ENCODE assay signal across 8 mouse cellular contexts in genomic region chr12:59219325-59220225, GRCm38 (mm10). TPM values are rescaled to one million over a fixed set of nuclear protein-coding genes. Genes with fewer than 3 reads are reported as not detected.
DNase-seq lines count a peak whose midpoint lies in the region; ATAC-seq and TF ChIP-seq lines count a peak whose summit lies in the region.

Gene Fbxo33 (minus strand): TSS chr12:59219725.

- H3K4me2 ChIP-seq in lung, postnatal 0 days (replicated peaks; ENCODE audit: low read depth, low read length), result peak within 1 kb of the TSS; percentile 76

- peaks cover 21% of the 10 kb centered on the region for H3K4me1 ChIP-seq in hindbrain, embryonic 10.5 days (replicated peaks)
- peaks cover 5% of the 10 kb centered on the region; the same call in 1 of the 2 replicates for H3K4me1 ChIP-seq in lung, postnatal 0 days (ENCODE audit: insufficient read depth, low read depth, low read length)

- no peaks in the 10 kb centered on the region for H3K36me3 ChIP-seq in hindbrain, embryonic 10.5 days
- H3K36me3 ChIP-seq in lung, postnatal 0 days (ENCODE audit: insufficient read depth, low read length), result no peaks in the 10 kb centered on the region

- peak; percentile 82 for TF ChIP-seq CTCF in lung, postnatal 0 days (IDR thresholded peaks at IDR 0.05)

- peak; percentile 91 for ATAC-seq in frontal cortex, adult (ENCODE audit: low TSS enrichment)
- peak; percentile 95 for ATAC-seq in lung, postnatal 0 days

- peak within 1 kb of the TSS; percentile 80 for H3K4me3 ChIP-seq in hindbrain, embryonic 10.5 days
- H3K4me3 ChIP-seq in lung, postnatal 0 days (ENCODE audit: low read depth, low read length), result peak within 1 kb of the TSS; percentile 98

- H3K9me3 ChIP-seq in hindbrain, embryonic 10.5 days, result no peaks in the 10 kb centered on the region
- H3K9me3 ChIP-seq in lung, postnatal 0 days (ENCODE audit: low read length), result no peaks in the 10 kb centered on the region

- under 1% methylated on average over 109 of the region's 109 CpGs for WGBS in hindbrain, embryonic 10.5 days
- under 1% methylated on average over 90 of the region's 109 CpGs for WGBS in lung, postnatal 0 days

- peak within 1 kb of the TSS; percentile 89 for H3K9ac ChIP-seq in lung, postnatal 0 days (replicated peaks; ENCODE audit: low read depth)

- no peak; the same call in 1 of the 2 replicates for TF ChIP-seq EP300 in lung, postnatal 0 days (IDR thresholded peaks at IDR 0.05)

- peak within 1 kb of the TSS; percentile 98 for H3K27ac ChIP-seq in hindbrain, embryonic 10.5 days
- peak within 1 kb of the TSS; percentile 97 for H3K27ac ChIP-seq in lung, postnatal 0 days (ENCODE audit: low read length)

- DNase-seq in MN1 (ENCODE audit: low spot score), result peak; percentile 98
- peak; percentile 97 for DNase-seq in cerebellum, adult 9-10 months
- DNase-seq in hindbrain, embryonic 10.5 days (ENCODE audit: low spot score), result peak; percentile 100
- peak; percentile 97 for DNase-seq in layer of hippocampus, adult 9-11 months
- DNase-seq in lung, postnatal 0 days (ENCODE audit: low spot score), result peak; percentile 97
- peak; percentile 96 for DNase-seq in ovary, postnatal 14 days (ENCODE audit: low spot score)
- DNase-seq in thymus, postnatal 14 days, result peak; percentile 98

- no peaks in the 10 kb centered on the region for H3K27me3 ChIP-seq in hindbrain, embryonic 10.5 days (ENCODE audit: insufficient read depth, poor library complexity, severe bottlenecking)
- H3K27me3 ChIP-seq in lung, postnatal 0 days (replicated peaks; ENCODE audit: insufficient read depth, low read length), result no peaks in the 10 kb centered on the region

RNA-seq across cellular contexts. Expression of gene Fbxo33, which starts in this region (rescaled TPM):
- 5.8 and 6.4 TPM in 2 replicates for polyA plus RNA-seq in hindbrain, embryonic 10.5 days (2016; fragmentation: Nextera tagmentation; extraction: Ambion mirVana)
- 10.3 and 11.7 TPM in 2 replicates for polyA plus RNA-seq in lung, postnatal 0 days (2015; fragmentation: Nextera tagmentation; extraction: Ambion mirVana)

Comparison
In these comparisons a context has a peak if more than half of its experiments do, and no peak if none do; other contexts are left out.
1. Peak in every context shown above with its lines: DNase-seq, ATAC-seq, H3K4me3 ChIP-seq and H3K27ac ChIP-seq.